Mouse (Mus musculus) MEL (cell line): ENCODE measurements around the gene Ankrd44. TPM values are rescaled to one million over a fixed set of nuclear protein-coding genes. Genes with fewer than 3 reads are reported as not detected.
"Not testable (repeated sequence)": the region's sequence is repeated elsewhere in the genome, so short reads cannot be mapped to it uniquely, and the experiment has no call there.

Experiments used
- DNase-seq: peaks from one replicate; pipeline ENCODE4 v3.0.0; 2011; ENCODE audit warnings: low read depth, low spot score
- H3K27ac ChIP-seq: 2 replicates; pipeline ENCODE4 v1.5.1; 2012; ENCODE audit warnings: low read depth, mild to moderate bottlenecking, control low read depth, low read length, moderate library complexity; ENCODE audit not compliant: control insufficient read depth
- H3K27me3 ChIP-seq, 2 experiments: fragments of 150-350 bp in 1 of 2; sonication (generic) in 1 of 2; 2 replicates each; pipeline ENCODE4 v1.6.1; 2012; ENCODE audit warnings: low read length in 2 of 2, mild to moderate bottlenecking in 2 of 2, improper control_type of control experiment in 1 of 2, moderate library complexity in 1 of 2; ENCODE audit not compliant: insufficient read depth in 2 of 2, control insufficient read depth in 1 of 2
- H3K36me3 ChIP-seq, 2 experiments: 2 replicates each; pipeline ENCODE4 v1.6.1; 2012 to 2014; ENCODE audit warnings: low read length in 2 of 2, improper control_type of control experiment in 1 of 2, inconsistent platforms in 1 of 2, mild to moderate bottlenecking in 1 of 2; ENCODE audit not compliant: insufficient read depth in 2 of 2, control insufficient read depth in 1 of 2
- H3K4me1 ChIP-seq, 2 experiments: fragments of 150-350 bp in 1 of 2; sonication (generic) in 1 of 2; 2 replicates each; pipeline ENCODE4 v1.6.1; 2012; ENCODE audit warnings: low read length in 2 of 2, improper control_type of control experiment in 1 of 2, mild to moderate bottlenecking in 1 of 2; ENCODE audit not compliant: insufficient read depth in 2 of 2, control insufficient read depth in 1 of 2
- H3K4me3 ChIP-seq, 2 experiments: fragments of 150-350 bp in 1 of 2; sonication (generic) in 1 of 2; 2 replicates each; pipeline ENCODE4 v1.5.1; 2012; ENCODE audit warnings: low read depth in 2 of 2, low read length in 2 of 2, mild to moderate bottlenecking in 2 of 2, moderate library complexity in 2 of 2, control low read depth in 1 of 2, improper control_type of control experiment in 1 of 2; ENCODE audit not compliant: control insufficient read depth in 1 of 2, insufficient read depth in 1 of 2
- H3K79me2 ChIP-seq: 2 replicates; pipeline ENCODE4 v1.6.1; 2012; ENCODE audit warnings: mild to moderate bottlenecking, low read length, moderate library complexity; ENCODE audit not compliant: control insufficient read depth, poor library complexity, insufficient read depth
- H3K9ac ChIP-seq: 2 replicates; pipeline ENCODE4 v1.6.1; 2012; ENCODE audit warnings: low read depth, mild to moderate bottlenecking, control low read depth, low read length, moderate library complexity; ENCODE audit not compliant: control insufficient read depth, poor library complexity, severe bottlenecking
- H3K9me3 ChIP-seq: fragments of 150-350 bp; sonication (generic); replicated peaks from 2 replicates; pipeline ENCODE4 v1.6.1; 2012; ENCODE audit warnings: mild to moderate bottlenecking, low read length, improper control_type of control experiment, moderate library complexity; ENCODE audit not compliant: insufficient read depth
- CHD2 ChIP-seq: IDR thresholded peaks from 2 replicates; pipeline ENCODE4 v1.6.1; 2011; ENCODE audit warnings: low read length, improper control_type of control experiment
- CTCF ChIP-seq, 3 experiments: IDR thresholded peaks in 2 of 3; conservative IDR thresholded peaks in 1 of 3; 2 replicates each; pipeline ENCODE4 v1.5.1; 2011 to 2012; ENCODE audit warnings: low read length in 3 of 3, low read depth in 2 of 3, mild to moderate bottlenecking in 2 of 3, improper control_type of control experiment in 1 of 3, inconsistent platforms in 1 of 3, mixed read lengths in 1 of 3, moderate library complexity in 1 of 3; ENCODE audit not compliant: control insufficient read depth in 1 of 3, insufficient read depth in 1 of 3, poor library complexity in 1 of 3, severe bottlenecking in 1 of 3
- ELF1 ChIP-seq: IDR thresholded peaks from 2 replicates; pipeline ENCODE4 v1.6.1; 2014; ENCODE audit warnings: low read depth, mild to moderate bottlenecking, inconsistent platforms, low read length, improper control_type of control experiment, moderate library complexity
- ETS1 ChIP-seq: IDR thresholded peaks from 2 replicates; pipeline ENCODE4 v1.6.1; 2012; ENCODE audit warnings: low read depth, mild to moderate bottlenecking, inconsistent platforms, low read length, improper control_type of control experiment, moderate library complexity
- GABPA ChIP-seq: IDR thresholded peaks from 2 replicates; pipeline ENCODE4 v1.6.1; 2012; ENCODE audit warnings: low read depth, mild to moderate bottlenecking, inconsistent platforms, low read length, improper control_type of control experiment, moderate library complexity
- GATA1 ChIP-seq: IDR thresholded peaks from 2 replicates; pipeline ENCODE4 v1.6.1; 2011; ENCODE audit warnings: low read depth, low read length, improper control_type of control experiment
- HCFC1 ChIP-seq: IDR thresholded peaks from 2 replicates; pipeline ENCODE4 v1.6.1; 2012; ENCODE audit warnings: low read depth, mild to moderate bottlenecking, inconsistent platforms, low read length, improper control_type of control experiment, moderate library complexity
- JUND ChIP-seq: IDR thresholded peaks from 2 replicates; pipeline ENCODE4 v1.6.1; 2011; ENCODE audit warnings: low read depth, mild to moderate bottlenecking, improper control_type of control experiment, low read length
- MAX ChIP-seq: IDR thresholded peaks from 2 replicates; pipeline ENCODE4 v1.6.1; 2011; ENCODE audit warnings: low read length, improper control_type of control experiment
- MAZ ChIP-seq: IDR thresholded peaks from 2 replicates; pipeline ENCODE4 v1.6.1; 2012; ENCODE audit warnings: low read depth, mild to moderate bottlenecking, inconsistent platforms, low read length, improper control_type of control experiment
- MXI1 ChIP-seq: IDR thresholded peaks from 2 replicates; pipeline ENCODE4 v1.6.1; 2011; ENCODE audit warnings: mild to moderate bottlenecking, low read depth, low read length, improper control_type of control experiment
- MYC ChIP-seq: IDR thresholded peaks from 2 replicates; pipeline ENCODE4 v1.6.1; 2011; ENCODE audit warnings: low read depth, mild to moderate bottlenecking, low read length, improper control_type of control experiment, moderate library complexity
- NRF1 ChIP-seq: IDR thresholded peaks from 2 replicates; pipeline ENCODE4 v1.6.1; 2014; ENCODE audit warnings: low read depth, mild to moderate bottlenecking, inconsistent platforms, low read length, improper control_type of control experiment, moderate library complexity; ENCODE audit not compliant: poor library complexity, insufficient read depth, severe bottlenecking
- POLR2A ChIP-seq, 2 experiments: IDR thresholded peaks; 2 replicates each; pipeline ENCODE4 v1.6.1; 2011 to 2012; ENCODE audit warnings: low read length in 2 of 2, mild to moderate bottlenecking in 2 of 2, control low read depth in 1 of 2, improper control_type of control experiment in 1 of 2, low read depth in 1 of 2, moderate library complexity in 1 of 2; ENCODE audit not compliant: control insufficient read depth in 1 of 2, insufficient read depth in 1 of 2, poor library complexity in 1 of 2
- POLR2AphosphoS2 ChIP-seq: IDR thresholded peaks from 2 replicates; pipeline ENCODE4 v1.6.1; 2011; ENCODE audit warnings: low read length, improper control_type of control experiment
- RAD21 ChIP-seq: IDR thresholded peaks from 2 replicates; pipeline ENCODE4 v1.6.1; 2011; ENCODE audit warnings: mild to moderate bottlenecking, low read depth, low read length, improper control_type of control experiment
- SIN3A ChIP-seq: IDR thresholded peaks from 2 replicates; pipeline ENCODE4 v1.6.1; 2012; ENCODE audit warnings: low read length, improper control_type of control experiment, inconsistent platforms
- SMC3 ChIP-seq: IDR thresholded peaks from 2 replicates; pipeline ENCODE4 v1.6.1; 2011; ENCODE audit warnings: low read depth, low read length, improper control_type of control experiment
- TAL1 ChIP-seq: IDR thresholded peaks from 2 replicates; pipeline ENCODE4 v1.6.1; 2012; ENCODE audit warnings: mild to moderate bottlenecking, inconsistent platforms, low read length, moderate library complexity, mixed read lengths
- USF1 ChIP-seq: IDR thresholded peaks from 2 replicates; pipeline ENCODE4 v1.6.1; 2014; ENCODE audit warnings: low read depth, mild to moderate bottlenecking, inconsistent platforms, low read length, improper control_type of control experiment, moderate library complexity
- ZC3H11A ChIP-seq: IDR thresholded peaks from 2 replicates; pipeline ENCODE4 v1.6.1; 2012; ENCODE audit warnings: low read depth, mild to moderate bottlenecking, inconsistent platforms, low read length, improper control_type of control experiment
- ZKSCAN1 ChIP-seq: IDR thresholded peaks from 2 replicates; pipeline ENCODE4 v1.6.1; 2012; ENCODE audit warnings: low read depth, mild to moderate bottlenecking, inconsistent platforms, low read length, improper control_type of control experiment, moderate library complexity
- ZMIZ1 ChIP-seq: IDR thresholded peaks from 2 replicates; pipeline ENCODE4 v1.6.1; 2012; ENCODE audit warnings: low read depth, mild to moderate bottlenecking, inconsistent platforms, low read length, improper control_type of control experiment, moderate library complexity
- ZNF384 ChIP-seq: IDR thresholded peaks from 2 replicates; pipeline ENCODE4 v1.6.1; 2012; ENCODE audit warnings: low read depth, mild to moderate bottlenecking, inconsistent platforms, low read length, improper control_type of control experiment
- polyA plus RNA-seq, 2 experiments: library from polyadenylated mRNA; stranded (reverse) in 1 of 2; unstranded in 1 of 2; fragments of >175 nt in 1 of 2; fragments of >200 nt in 1 of 2; gene quantifications; 2 replicates each; pipeline versions ENCODE4 v1.2.1 to v1.2.4; 2012; ENCODE audit warnings: low replicate concordance in 2 of 2, low read depth in 1 of 2; ENCODE audit not compliant: insufficient read length in 2 of 2, insufficient read depth in 1 of 2, missing spikeins in 1 of 2
- total RNA-seq: library from RNA; depleted of rRNA; stranded (reverse); fragments of 300-350 nt; gene quantifications from 2 replicates; pipeline ENCODE4 v1.2.3, GENCODE M21; 2012

The Ankrd44 gene
- total and polyA plus RNA-seq, 3 experiments = 2.3 to 4.4 TPM; not detected in 1

GRCm38 (mm10) chr1:54960613-54961165, 34.5 kb upstream of the Ankrd44 start:
- DNase-seq = no peak
- Histone ChIP-seq H3K27me3 (no peaks in the 10 kb centered on the region), H3K4me1 (no peaks in the 10 kb centered on the region), H3K9me3 (no peaks in the 10 kb centered on the region), H3K27ac (no peak overlapping the region), H3K79me2 (no peaks in the 10 kb centered on the region), H3K4me3 (no peak overlapping the region), H3K36me3 (no peaks in the 10 kb centered on the region), H3K9ac (no peak overlapping the region)
- no peak for TF ChIP-seq HCFC1
- TF ChIP-seq GABPA = no peak
- TF ChIP-seq ELF1 = no peak
- no peak for TF ChIP-seq GATA1
- TF ChIP-seq CTCF (IDR thresholded peaks at IDR 0.05 in 2 of 3, conservative IDR thresholded peaks at IDR 0.05 in 1 of 3; ENCODE audit: control insufficient read depth in 1 of 3, insufficient read depth in 1 of 3, low read depth in 2 of 3, low read length in 3 of 3, poor library complexity in 1 of 3, severe bottlenecking in 1 of 3) = no peak
- no peak for TF ChIP-seq MAX
- TF ChIP-seq TAL1 = no peak
- TF ChIP-seq ZNF384 = no peak
- TF ChIP-seq MYC = no peak
- no peak for TF ChIP-seq JUND
- no peak for TF ChIP-seq USF1
- no peak for TF ChIP-seq CHD2
- TF ChIP-seq ETS1 = no peak
- TF ChIP-seq MXI1 = no peak
- TF ChIP-seq ZKSCAN1 = no peak

- no peak overlapping the region for H3K9ac ChIP-seq
- no peaks in the 10 kb centered on the region for H3K36me3 ChIP-seq
- no peak overlapping the region for H3K27ac ChIP-seq
- no peaks in the 10 kb centered on the region for H3K79me2 ChIP-seq
- H3K4me3 ChIP-seq = no peak overlapping the region
- H3K4me1 ChIP-seq = no peaks in the 10 kb centered on the region
- TF ChIP-seq MAX (no peak), NRF1 (no peak), CHD2 (no peak), ZMIZ1 (no peak), ELF1 (no peak), RAD21 (peak; percentile 63), MAZ (no peak), POLR2AphosphoS2 (no peak), MXI1 (no peak), POLR2A (IDR thresholded peaks at IDR 0.05; ENCODE audit: control insufficient read depth in 1 of 2, insufficient read depth in 1 of 2, low read depth in 1 of 2, low read length in 2 of 2, poor library complexity in 1 of 2) (no peak), CTCF (IDR thresholded peaks at IDR 0.05 in 2 of 3, conservative IDR thresholded peaks at IDR 0.05 in 1 of 3; ENCODE audit: control insufficient read depth in 1 of 3, insufficient read depth in 1 of 3, low read depth in 2 of 3, low read length in 3 of 3, poor library complexity in 1 of 3, severe bottlenecking in 1 of 3) (peak; percentile 52 to 74 (median 59)), SMC3 (peak; percentile 91), GATA1 (no peak), ZC3H11A (peak; percentile 78), SIN3A (no peak)
- no peaks in the 10 kb centered on the region for H3K27me3 ChIP-seq
- H3K9me3 ChIP-seq = no peaks in the 10 kb centered on the region
- peak; percentile 55 for DNase-seq
Measured at GRCm38 (mm10) chr1:54958525-54958924, 32.3 kb upstream of the Ankrd44 start.

GRCm38 (mm10) chr1:54956995-54957394, 30.8 kb upstream of the Ankrd44 start:
- not testable (repeated sequence) for H3K79me2 ChIP-seq, H3K27me3 ChIP-seq, H3K9ac ChIP-seq, DNase-seq, H3K4me3 ChIP-seq, H3K36me3 ChIP-seq, H3K4me1 ChIP-seq, H3K9me3 ChIP-seq, H3K27ac ChIP-seq
